Mouse (Mus musculus): ENCODE measurements around the gene Ppm1b. TPM values are rescaled to one million over a fixed set of nuclear protein-coding genes. Genes with fewer than 3 reads are reported as not detected.

The Ppm1b gene
- polyA plus RNA-seq, 1 experiment = 38.7 TPM

GRCm38 (mm10) chr17:84937220-84937619, 19.3 kb upstream of the Ppm1b start:
- TF ChIP-seq POLR2A (IDR thresholded peaks at IDR 0.05; ENCODE audit: borderline replicate concordance, low read depth, low read length) (no peak), CTCF (IDR thresholded peaks at IDR 0.05; ENCODE audit: low read depth, low read length) (no peak)
- 0 out of 2 replicates have a peak, but pooled peaks cover 2% of the 10 kb centered on the region for H3K4me1 ChIP-seq (ENCODE audit: control insufficient read depth, insufficient read depth, low read length)
- H3K27ac ChIP-seq (ENCODE audit: insufficient read depth, low read depth, low read length) = no peak overlapping the region
- H3K4me3 ChIP-seq (ENCODE audit: insufficient read depth, low read length) = no peak overlapping the region

GRCm38 (mm10) chr17:84938215-84938614, 18.3 kb upstream of the Ppm1b start:
- no peak for TF ChIP-seq POLR2A (IDR thresholded peaks at IDR 0.05; ENCODE audit: borderline replicate concordance, low read depth, low read length)
- TF ChIP-seq CTCF (IDR thresholded peaks at IDR 0.05; ENCODE audit: low read depth, low read length) = no peak
- Histone ChIP-seq H3K27ac (ENCODE audit: insufficient read depth, low read depth, low read length) (no peak overlapping the region), H3K4me3 (ENCODE audit: insufficient read depth, low read length) (no peak overlapping the region), H3K4me1 (ENCODE audit: control insufficient read depth, insufficient read depth, low read length) (0 out of 2 replicates have a peak, but pooled peaks cover 4% of the 10 kb centered on the region)

GRCm38 (mm10) chr17:84940017-84940731, 16.4 kb upstream of the Ppm1b start:
- Histone ChIP-seq H3K4me3 (ENCODE audit: insufficient read depth, low read length) (no peak overlapping the region), H3K27ac (ENCODE audit: insufficient read depth, low read depth, low read length) (no peak overlapping the region), H3K4me1 (ENCODE audit: control insufficient read depth, insufficient read depth, low read length) (0 out of 2 replicates have a peak, but pooled peaks cover 4% of the 10 kb centered on the region)
- TF ChIP-seq CTCF (IDR thresholded peaks at IDR 0.05; ENCODE audit: low read depth, low read length) = no peak

- H3K27ac ChIP-seq (ENCODE audit: insufficient read depth, low read depth, low read length) = no peak overlapping the region
- H3K4me3 ChIP-seq (ENCODE audit: insufficient read depth, low read length) = no peak overlapping the region
- no peak for TF ChIP-seq POLR2A (IDR thresholded peaks at IDR 0.05; ENCODE audit: borderline replicate concordance, low read depth, low read length)
- no peak for TF ChIP-seq CTCF (IDR thresholded peaks at IDR 0.05; ENCODE audit: low read depth, low read length)
- 0 out of 2 replicates have a peak, but pooled peaks cover 2% of the 10 kb centered on the region for H3K4me1 ChIP-seq (ENCODE audit: control insufficient read depth, insufficient read depth, low read length)
Observed at GRCm38 (mm10) chr17:84941291-84941868, 15.2 kb upstream of the Ppm1b start.

GRCm38 (mm10) chr17:84942358-84943032, 14.0 kb upstream of the Ppm1b start:
- no peak overlapping the region for H3K27ac ChIP-seq (ENCODE audit: insufficient read depth, low read depth, low read length)
- TF ChIP-seq CTCF (IDR thresholded peaks at IDR 0.05; ENCODE audit: low read depth, low read length) (no peak), POLR2A (IDR thresholded peaks at IDR 0.05; ENCODE audit: borderline replicate concordance, low read depth, low read length) (no peak)
- 0 out of 2 replicates have a peak, but pooled peaks cover 2% of the 10 kb centered on the region for H3K4me1 ChIP-seq (ENCODE audit: control insufficient read depth, insufficient read depth, low read length)
- H3K4me3 ChIP-seq (ENCODE audit: insufficient read depth, low read length) = no peak overlapping the region

GRCm38 (mm10) chr17:84943033-84943393, 13.5 kb upstream of the Ppm1b start:
- TF ChIP-seq CTCF (IDR thresholded peaks at IDR 0.05; ENCODE audit: low read depth, low read length) = no peak
- no peak for TF ChIP-seq POLR2A (IDR thresholded peaks at IDR 0.05; ENCODE audit: borderline replicate concordance, low read depth, low read length)
- Histone ChIP-seq H3K27ac (ENCODE audit: insufficient read depth, low read depth, low read length) (no peak overlapping the region), H3K4me1 (ENCODE audit: control insufficient read depth, insufficient read depth, low read length) (0 out of 2 replicates have a peak, but pooled peaks cover 2% of the 10 kb centered on the region), H3K4me3 (ENCODE audit: insufficient read depth, low read length) (no peak overlapping the region)

GRCm38 (mm10) chr17:84944348-84944747, 12.2 kb upstream of the Ppm1b start:
- TF ChIP-seq POLR2A (IDR thresholded peaks at IDR 0.05; ENCODE audit: borderline replicate concordance, low read depth, low read length) (no peak), CTCF (IDR thresholded peaks at IDR 0.05; ENCODE audit: low read depth, low read length) (no peak)
- H3K4me1 ChIP-seq (ENCODE audit: control insufficient read depth, insufficient read depth, low read length) = 0 out of 2 replicates have a peak, but pooled peaks cover 2% of the 10 kb centered on the region
- no peak overlapping the region for H3K27ac ChIP-seq (ENCODE audit: insufficient read depth, low read depth, low read length)
- no peak overlapping the region for H3K4me3 ChIP-seq (ENCODE audit: insufficient read depth, low read length)

GRCm38 (mm10) chr17:84952521-84952920, 4.0 kb upstream of the Ppm1b start:
- no peak overlapping the region for H3K27ac ChIP-seq (ENCODE audit: insufficient read depth, low read depth, low read length)
- no peak overlapping the region for H3K4me3 ChIP-seq (ENCODE audit: insufficient read depth, low read length)
- TF ChIP-seq CTCF (IDR thresholded peaks at IDR 0.05; ENCODE audit: low read depth, low read length) = no peak
- TF ChIP-seq POLR2A (IDR thresholded peaks at IDR 0.05; ENCODE audit: borderline replicate concordance, low read depth, low read length) = no peak

GRCm38 (mm10) chr17:84953776-84954175, 2.8 kb upstream of the Ppm1b start:
- no peak overlapping the region for H3K4me3 ChIP-seq (ENCODE audit: insufficient read depth, low read length)
- no peak overlapping the region for H3K27ac ChIP-seq (ENCODE audit: insufficient read depth, low read depth, low read length)
- H3K4me1 ChIP-seq (ENCODE audit: control insufficient read depth, insufficient read depth, low read length) = peaks cover 3% of the 10 kb centered on the region; the same call in 1 of the 2 replicates
- no peak for TF ChIP-seq CTCF (IDR thresholded peaks at IDR 0.05; ENCODE audit: low read depth, low read length)

More at GRCm38 (mm10) chr17:84952521-84952920, 4.0 kb upstream of the Ppm1b start:
- peaks cover 3% of the 10 kb centered on the region; the same call in 1 of the 2 replicates for H3K4me1 ChIP-seq (ENCODE audit: control insufficient read depth, insufficient read depth, low read length)

- TF ChIP-seq CTCF (IDR thresholded peaks at IDR 0.05; ENCODE audit: low read depth, low read length) = no peak
- TF ChIP-seq POLR2A (IDR thresholded peaks at IDR 0.05; ENCODE audit: borderline replicate concordance, low read depth, low read length) = no peak
- Histone ChIP-seq H3K4me3 (ENCODE audit: insufficient read depth, low read length) (no peak overlapping the region), H3K4me1 (ENCODE audit: control insufficient read depth, insufficient read depth, low read length) (peaks cover 7% of the 10 kb centered on the region), H3K27ac (ENCODE audit: insufficient read depth, low read depth, low read length) (no peak overlapping the region)
Observed at GRCm38 (mm10) chr17:84954881-84955280, 1.7 kb upstream of the Ppm1b start.
